Mouse (Mus musculus): ENCODE data around the gene Prokr1.

DNA sequence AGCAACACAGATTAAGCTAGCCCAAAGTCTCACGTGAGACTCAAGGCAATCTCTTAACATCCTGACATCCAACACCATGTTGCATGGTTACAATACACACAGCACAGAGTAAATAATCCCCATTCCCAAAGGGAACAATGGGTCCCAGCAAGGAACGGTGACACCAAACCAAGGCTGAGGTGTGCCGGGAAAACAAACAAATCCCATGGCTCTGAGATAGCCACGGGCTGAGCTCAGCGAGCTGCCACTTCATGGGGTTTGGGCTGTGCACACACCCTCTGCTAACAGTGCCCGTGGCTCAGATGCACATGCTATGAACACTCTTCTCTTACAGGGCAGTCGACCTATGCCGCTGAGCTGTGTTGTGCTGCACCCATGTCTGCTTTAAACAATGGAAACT is 27.5 kb upstream of the Prokr1 start:
- TF ChIP-seq CTCF (IDR thresholded peaks at IDR 0.05 in 2 of 3, conservative IDR thresholded peaks at IDR 0.05 in 1 of 3; ENCODE audit: control insufficient read depth in 1 of 3, insufficient read depth in 1 of 3, low read depth in 2 of 3, low read length in 3 of 3, poor library complexity in 1 of 3, severe bottlenecking in 1 of 3) (no peak), POLR2A (IDR thresholded peaks at IDR 0.05; ENCODE audit: control insufficient read depth in 1 of 2, insufficient read depth in 1 of 2, low read depth in 1 of 2, low read length in 2 of 2, poor library complexity in 1 of 2) (no peak), MAFK (IDR thresholded peaks at IDR 0.05; ENCODE audit: borderline replicate concordance, low read depth, low read length) (no peak)
